Mouse (Mus musculus) liver, embryonic 13.5 days (tissue): Measurements from ENCODE around the gene Ppp1r9a. TPM values are rescaled to one million over a fixed set of nuclear protein-coding genes. Genes with fewer than 3 reads are reported as not detected.

Source experiments
- ATAC-seq: fragments of 200-750 bp; cut with Nextera tagmentation; 2 replicates; pipeline ENCODE4 v1.8.0; 2017; ENCODE audit warnings: low read depth, mild to moderate bottlenecking, moderate number of reproducible peaks, moderate library complexity
- DNase-seq: peaks from one replicate; pipeline ENCODE4 v3.0.0; 2022
- H3K27ac ChIP-seq: fragments of 300-500 bp; sonication (generic); 2 replicates; pipeline ENCODE4 v1.5.1; 2015; ENCODE audit warnings: moderate library complexity, mild to moderate bottlenecking, inconsistent platforms
- H3K27me3 ChIP-seq: fragments of 300-500 bp; sonication (generic); 2 replicates; pipeline ENCODE4 v1.6.1; 2015; ENCODE audit warnings: mild to moderate bottlenecking, inconsistent platforms
- H3K36me3 ChIP-seq: fragments of 300-500 bp; sonication (generic); 2 replicates; pipeline ENCODE4 v1.6.1; 2015; ENCODE audit warnings: mild to moderate bottlenecking, inconsistent platforms
- H3K4me1 ChIP-seq: fragments of 300-500 bp; sonication (generic); replicated peaks from 2 replicates; pipeline ENCODE4 v1.6.1; 2015; ENCODE audit warnings: inconsistent platforms
- H3K4me2 ChIP-seq: fragments of 300-500 bp; sonication (generic); 2 replicates; pipeline ENCODE4 v1.6.1; 2015; ENCODE audit warnings: inconsistent platforms, mild to moderate bottlenecking, moderate library complexity
- H3K4me3 ChIP-seq: fragments of 300-500 bp; sonication (generic); replicated peaks from 2 replicates; pipeline ENCODE4 v1.5.1; 2015; ENCODE audit warnings: mild to moderate bottlenecking, inconsistent platforms
- H3K9ac ChIP-seq: fragments of 300-500 bp; sonication (generic); 2 replicates; pipeline ENCODE4 v1.6.1; 2015; ENCODE audit warnings: mild to moderate bottlenecking, inconsistent platforms
- H3K9me3 ChIP-seq: fragments of 300-500 bp; sonication (generic); replicated peaks from 2 replicates; pipeline ENCODE4 v1.6.1; 2016; ENCODE audit warnings: inconsistent platforms
- WGBS: fragments of 180-500 bp; shearing (Covaris S2); methylation state at CpG from one replicate; pipeline ENCODE4 v1.1.7; 2015; ENCODE audit not compliant: insufficient replicate concordance; 5-methylcytosine and 5-hydroxymethylcytosine counted together
- polyA plus RNA-seq: library from polyadenylated mRNA; unstranded; fragments of >200 nt; fragmentation: Nextera tagmentation; extraction: Ambion mirVana; gene quantifications from 2 replicates; pipeline ENCODE4 v1.2.1, GENCODE M21; 2015

The Ppp1r9a gene
- polyA plus RNA-seq, 1 experiment from 2014 or later: 3.6 TPM

DNA sequence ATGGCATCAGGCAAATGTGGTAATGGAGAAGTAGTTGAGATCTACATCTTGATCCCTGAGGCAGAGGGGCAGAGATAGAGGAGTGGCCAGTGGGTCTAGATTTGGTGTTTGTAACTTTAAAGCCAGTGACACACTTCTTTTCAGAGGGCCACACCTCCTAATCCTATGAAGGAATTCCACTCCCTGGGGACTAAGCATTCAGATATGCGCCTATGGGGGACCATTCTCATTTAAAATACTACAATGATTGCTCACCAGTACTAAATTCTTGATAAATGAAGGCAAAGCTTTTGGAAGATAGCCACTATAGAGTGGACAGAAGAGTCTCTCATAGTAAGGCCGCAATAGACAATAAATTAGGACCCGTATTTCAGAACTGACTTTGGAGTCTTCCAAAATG, 124.1 kb downstream of the Ppp1r9a start:
- no peaks in the 10 kb centered on the region for H3K4me1 ChIP-seq
- no peak overlapping the region for H3K4me2 ChIP-seq
- ATAC-seq (no peak), DNase-seq (no peak)
- no peak overlapping the region for H3K27ac ChIP-seq
- no peaks in the 10 kb centered on the region for H3K9me3 ChIP-seq
- H3K36me3 ChIP-seq: no peaks in the 10 kb centered on the region
- no peak overlapping the region for H3K9ac ChIP-seq
- WGBS: 73% methylated on average over 3 of the region's 3 CpGs
- H3K4me3 ChIP-seq: no peak overlapping the region
- H3K27me3 ChIP-seq: no peaks in the 10 kb centered on the region

DNA sequence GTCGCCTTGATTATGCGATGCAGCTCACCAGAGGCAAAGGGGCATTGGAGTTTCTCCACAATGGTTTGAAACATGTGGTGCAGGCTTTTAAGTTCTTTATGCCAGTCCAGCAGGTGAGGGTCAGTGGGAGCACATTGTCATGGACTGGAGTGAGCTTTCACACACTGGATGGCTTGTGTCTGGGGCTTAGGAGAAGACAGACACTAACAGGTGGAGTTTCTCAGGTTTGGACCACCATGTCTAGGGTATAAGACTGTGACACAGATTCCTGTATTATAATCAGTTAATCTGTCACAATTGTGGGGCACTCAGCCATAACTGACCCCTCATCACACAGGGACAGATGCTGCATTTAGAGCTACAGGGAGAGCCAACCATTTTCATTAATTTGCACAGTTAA, 124.5 kb downstream of the Ppp1r9a start:
- DNase-seq: no peak
- Histone ChIP-seq H3K4me1 (no peaks in the 10 kb centered on the region), H3K9me3 (no peaks in the 10 kb centered on the region), H3K36me3 (no peaks in the 10 kb centered on the region), H3K9ac (no peak overlapping the region), H3K4me2 (no peak overlapping the region), H3K27me3 (no peaks in the 10 kb centered on the region), H3K4me3 (no peak overlapping the region), H3K27ac (no peak overlapping the region)
- ATAC-seq: no peak
- WGBS: 85% methylated on average over 2 of the region's 2 CpGs

DNA sequence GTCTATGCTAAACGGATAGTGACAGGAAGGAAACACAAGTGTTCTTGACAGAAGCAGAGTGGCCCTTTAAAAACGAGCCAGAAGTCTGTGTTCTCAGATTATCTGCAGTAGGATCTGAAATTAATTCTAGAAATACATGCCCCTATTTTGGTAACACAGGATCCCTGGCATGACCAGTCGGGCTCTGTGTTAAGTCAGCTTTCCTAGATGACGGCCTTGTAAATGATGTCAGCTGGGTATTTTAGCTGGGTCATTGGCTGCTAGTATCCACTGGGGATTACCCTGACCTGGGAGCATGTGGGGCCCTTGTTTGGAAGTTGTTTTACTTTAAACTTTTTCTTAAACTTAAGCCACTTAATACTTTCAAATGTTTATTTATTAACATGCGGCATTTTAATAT, 125.1 kb downstream of the Ppp1r9a start:
- no peak overlapping the region for H3K9ac ChIP-seq
- H3K27me3 ChIP-seq: no peaks in the 10 kb centered on the region
- ATAC-seq: no peak
- no peak for DNase-seq
- H3K4me2 ChIP-seq: no peak overlapping the region
- H3K4me1 ChIP-seq: no peaks in the 10 kb centered on the region
- 50% methylated on average over 5 of the region's 5 CpGs for WGBS
- H3K4me3 ChIP-seq: no peak overlapping the region
- no peaks in the 10 kb centered on the region for H3K36me3 ChIP-seq
- no peak overlapping the region for H3K27ac ChIP-seq
- no peaks in the 10 kb centered on the region for H3K9me3 ChIP-seq

DNA sequence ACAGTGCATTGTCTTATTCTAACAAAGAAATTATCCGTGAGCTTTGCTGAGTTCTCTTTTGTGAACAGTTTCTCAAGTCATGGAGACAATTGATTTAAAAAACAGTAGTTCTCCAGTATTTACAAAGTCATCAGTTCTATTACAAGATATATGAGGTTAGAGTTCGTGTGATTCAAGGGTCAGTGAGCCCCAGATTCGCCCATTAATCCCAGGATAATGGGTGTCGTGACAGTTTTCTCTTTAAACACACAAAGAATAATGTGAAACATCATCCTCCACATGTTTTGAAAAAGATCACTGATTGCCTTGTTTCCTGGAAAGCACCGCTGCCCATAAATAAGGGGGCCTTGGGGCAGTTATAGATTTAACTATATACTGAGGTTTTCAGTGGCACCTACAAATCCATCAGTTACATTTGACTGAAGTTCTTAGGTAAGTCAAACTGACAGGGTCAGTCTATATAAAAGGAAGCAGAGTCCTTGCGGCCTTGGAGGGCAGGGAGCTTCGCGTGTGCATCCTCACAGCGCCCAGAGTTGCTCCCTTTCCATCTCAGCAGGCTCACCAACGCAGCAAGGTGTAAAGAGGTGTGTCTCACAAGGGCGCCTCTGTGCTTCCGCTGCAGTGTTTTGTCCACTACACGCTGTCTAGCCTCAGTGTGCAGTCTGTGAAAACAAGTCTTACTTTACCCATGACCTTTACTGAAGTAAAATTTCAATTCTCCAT, 126.6 kb downstream of the Ppp1r9a start:
- no peaks in the 10 kb centered on the region for H3K4me1 ChIP-seq
- no peak overlapping the region for H3K4me2 ChIP-seq
- H3K9me3 ChIP-seq: no peaks in the 10 kb centered on the region
- no peak overlapping the region for H3K4me3 ChIP-seq
- DNase-seq (no peak), ATAC-seq (no peak)
- WGBS: 72% methylated on average over 13 of the region's 13 CpGs
- H3K27ac ChIP-seq: no peak overlapping the region
- no peak overlapping the region for H3K9ac ChIP-seq
- H3K36me3 ChIP-seq: no peaks in the 10 kb centered on the region
- H3K27me3 ChIP-seq: no peaks in the 10 kb centered on the region

DNA sequence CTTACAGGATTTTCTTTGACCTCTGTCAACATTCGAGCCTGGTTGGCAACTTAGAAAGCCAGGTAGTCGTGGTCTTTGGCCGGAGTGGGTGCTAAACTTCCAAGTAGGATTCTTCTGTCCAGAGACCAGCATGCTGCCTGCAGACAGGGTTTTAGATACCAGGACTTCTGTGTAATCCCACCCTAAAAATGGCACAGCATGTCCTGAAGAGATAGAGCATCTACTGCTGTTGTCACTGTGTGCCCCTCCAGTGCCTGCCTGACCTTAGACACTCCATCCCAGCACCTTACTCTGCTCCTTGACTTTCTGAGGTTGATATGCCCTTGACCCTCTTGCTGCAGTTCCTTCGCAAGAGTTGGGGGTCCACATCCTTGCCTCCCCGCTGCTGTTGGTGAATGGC, 127.2 kb downstream of the Ppp1r9a start:
- no peak overlapping the region for H3K4me3 ChIP-seq
- no peaks in the 10 kb centered on the region for H3K36me3 ChIP-seq
- H3K9me3 ChIP-seq: no peaks in the 10 kb centered on the region
- no peak overlapping the region for H3K9ac ChIP-seq
- 73% methylated on average over 5 of the region's 5 CpGs for WGBS
- ATAC-seq (no peak), DNase-seq (no peak)
- no peaks in the 10 kb centered on the region for H3K27me3 ChIP-seq
- H3K4me2 ChIP-seq: no peak overlapping the region
- no peaks in the 10 kb centered on the region for H3K4me1 ChIP-seq
- H3K27ac ChIP-seq: no peak overlapping the region

DNA sequence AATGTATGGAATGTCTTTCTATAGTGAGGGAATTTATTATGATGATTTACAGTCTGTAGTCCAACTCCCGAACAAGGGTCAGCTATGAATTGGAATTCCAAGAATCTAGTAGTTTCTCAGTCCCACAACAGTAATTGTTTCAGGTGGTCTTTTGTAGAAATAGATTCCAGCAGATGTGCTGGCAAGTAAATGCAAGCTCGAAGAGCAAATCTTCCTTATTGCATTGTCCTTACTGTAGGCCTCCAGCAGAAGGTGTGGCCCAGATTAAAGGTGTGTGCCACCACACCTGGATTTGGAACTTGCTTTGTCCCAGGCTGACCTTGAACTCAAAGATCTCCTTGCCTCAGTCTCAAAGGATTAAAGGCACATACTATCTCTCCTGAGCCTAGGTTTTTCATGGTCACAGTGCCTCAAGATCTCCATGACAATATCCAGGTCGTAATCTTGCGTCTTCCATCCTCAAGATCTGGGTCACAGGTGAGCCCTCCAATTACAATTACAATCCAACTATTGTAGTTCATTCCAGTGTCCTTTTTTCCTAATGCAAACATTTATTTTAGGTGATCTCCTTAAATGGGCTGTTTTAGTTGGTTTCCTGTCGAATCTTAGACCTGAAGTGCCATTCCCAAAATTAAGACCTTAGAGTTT, 130.4 kb downstream of the Ppp1r9a start:
- Histone ChIP-seq H3K4me3 (no peak overlapping the region), H3K36me3 (no peaks in the 10 kb centered on the region), H3K4me1 (peaks cover 2% of the 10 kb centered on the region; the same call in 1 of the 2 replicates), H3K9ac (no peak overlapping the region), H3K4me2 (no peak overlapping the region), H3K27ac (no peak overlapping the region), H3K9me3 (no peaks in the 10 kb centered on the region), H3K27me3 (no peaks in the 10 kb centered on the region)
- DNase-seq (no peak), ATAC-seq (no peak)
- 79% methylated on average over 5 of the region's 5 CpGs for whole genome bisulfite sequencing

DNA sequence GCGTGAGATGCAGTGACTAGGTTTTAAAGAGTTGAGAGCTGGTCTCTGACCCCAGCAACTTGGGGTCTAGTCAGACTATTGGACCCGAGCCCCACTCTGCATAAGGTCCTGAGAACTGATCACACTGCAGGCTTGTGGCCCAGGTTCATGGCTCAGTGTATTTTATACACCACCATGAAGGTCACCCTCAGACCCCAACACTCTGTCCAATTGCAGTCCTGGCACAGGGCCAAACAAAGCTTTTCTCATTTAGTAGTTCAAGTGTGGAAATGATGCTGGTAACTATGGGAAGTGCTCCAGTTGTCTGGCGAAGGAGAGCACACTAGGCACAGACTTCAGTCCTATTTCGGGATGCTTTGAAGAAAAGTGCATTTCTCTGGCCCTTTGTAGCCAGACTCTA, 134.5 kb downstream of the Ppp1r9a start:
- ATAC-seq (no peak), DNase-seq (no peak)
- Histone ChIP-seq H3K36me3 (no peaks in the 10 kb centered on the region), H3K9ac (no peak overlapping the region), H3K27me3 (no peaks in the 10 kb centered on the region), H3K4me3 (no peak overlapping the region), H3K4me1 (peaks cover 4% of the 10 kb centered on the region; the same call in 1 of the 2 replicates), H3K9me3 (no peaks in the 10 kb centered on the region), H3K27ac (no peak overlapping the region), H3K4me2 (no peak overlapping the region)
- 65% methylated on average over 4 of the region's 4 CpGs for WGBS

DNA sequence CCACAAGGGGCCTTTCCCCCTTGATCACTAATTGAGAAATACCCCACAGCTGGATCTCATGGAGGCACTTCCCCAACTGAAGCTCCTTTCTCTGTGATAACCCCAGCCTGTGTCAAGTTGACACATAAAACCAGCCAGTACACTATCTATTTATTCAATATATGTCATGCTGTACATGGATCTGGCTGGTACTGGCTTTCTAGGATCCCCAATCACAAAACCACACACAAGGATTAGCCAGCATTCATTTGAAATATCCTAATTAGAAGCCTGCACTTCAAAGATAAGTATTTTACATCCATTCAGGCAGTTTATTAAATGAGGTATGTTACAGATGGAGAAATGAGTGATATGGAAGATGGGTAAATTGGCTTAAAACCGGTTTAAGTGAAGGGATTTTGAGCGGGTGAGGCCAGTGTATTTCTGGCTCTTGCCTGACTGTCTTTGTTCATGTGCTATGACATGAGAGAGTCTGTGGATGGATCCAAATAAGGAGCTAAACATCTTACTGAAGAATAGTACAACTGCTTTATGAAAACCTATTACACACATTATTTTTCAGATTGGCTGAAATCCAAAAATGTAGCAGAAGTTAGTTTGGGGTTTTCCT, 135.5 kb downstream of the Ppp1r9a start:
- Histone ChIP-seq H3K27ac (no peak overlapping the region), H3K4me2 (no peak overlapping the region), H3K4me1 (peaks cover 4% of the 10 kb centered on the region; the same call in 1 of the 2 replicates), H3K4me3 (no peak overlapping the region), H3K36me3 (no peaks in the 10 kb centered on the region), H3K9ac (no peak overlapping the region), H3K9me3 (no peaks in the 10 kb centered on the region), H3K27me3 (no peaks in the 10 kb centered on the region)
- 51% methylated on average over 2 of the region's 2 CpGs for WGBS
- DNase-seq (no peak), ATAC-seq (no peak)

DNA sequence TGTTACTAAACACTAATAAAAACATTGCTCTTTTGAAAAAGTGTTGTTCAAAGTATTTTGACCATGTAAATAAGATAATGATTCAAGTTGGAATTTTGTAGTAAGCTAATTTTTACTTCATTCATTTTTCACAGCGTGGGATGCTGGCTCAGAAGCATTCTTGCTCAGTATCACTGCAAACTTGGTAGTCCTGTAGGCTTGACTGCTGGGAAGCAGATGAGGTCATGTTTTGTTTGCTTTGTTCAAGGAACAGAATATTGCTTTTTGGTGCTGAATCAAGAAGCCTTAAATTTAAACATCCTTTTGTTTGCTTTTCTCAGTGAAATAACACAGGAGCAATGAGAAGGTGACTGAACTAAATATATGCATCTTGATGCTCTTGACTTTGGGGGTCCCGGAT, 136.6 kb downstream of the Ppp1r9a start:
- no peak for DNase-seq
- ATAC-seq: no peak
- Histone ChIP-seq H3K36me3 (no peaks in the 10 kb centered on the region), H3K27ac (no peak overlapping the region), H3K9ac (no peak overlapping the region), H3K4me3 (no peak overlapping the region), H3K9me3 (no peaks in the 10 kb centered on the region), H3K27me3 (no peaks in the 10 kb centered on the region), H3K4me1 (peaks cover 4% of the 10 kb centered on the region; the same call in 1 of the 2 replicates), H3K4me2 (no peak overlapping the region)
- 58% methylated on average over 2 of the region's 2 CpGs for WGBS

DNA sequence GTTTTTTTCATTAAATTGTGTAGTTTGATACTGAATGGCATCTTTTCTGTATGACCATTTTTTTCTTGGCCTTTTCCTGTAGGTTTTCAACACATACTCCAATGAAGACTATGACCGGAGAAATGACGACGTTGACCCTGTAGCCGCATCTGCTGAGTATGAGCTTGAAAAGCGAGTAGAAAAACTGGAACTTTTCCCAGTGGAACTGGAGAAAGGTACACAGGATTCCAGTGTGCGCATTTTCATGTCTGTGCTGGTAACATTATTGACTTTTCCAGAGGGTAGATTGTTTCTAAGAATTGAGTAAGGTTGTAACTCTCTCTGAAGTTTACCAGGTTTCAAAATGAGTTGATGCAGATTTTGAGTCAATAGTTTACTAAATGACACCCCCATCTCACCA, 143.1 kb downstream of the Ppp1r9a start:
- no peaks in the 10 kb centered on the region for H3K27me3 ChIP-seq
- ATAC-seq (no peak), DNase-seq (no peak)
- H3K4me2 ChIP-seq: no peak overlapping the region
- H3K4me3 ChIP-seq: no peak overlapping the region
- no peak overlapping the region for H3K9ac ChIP-seq
- 85% methylated on average over 6 of the region's 6 CpGs for WGBS
- no peaks in the 10 kb centered on the region for H3K36me3 ChIP-seq
- H3K9me3 ChIP-seq: no peaks in the 10 kb centered on the region
- H3K27ac ChIP-seq: no peak overlapping the region
- no peaks in the 10 kb centered on the region for H3K4me1 ChIP-seq

DNA sequence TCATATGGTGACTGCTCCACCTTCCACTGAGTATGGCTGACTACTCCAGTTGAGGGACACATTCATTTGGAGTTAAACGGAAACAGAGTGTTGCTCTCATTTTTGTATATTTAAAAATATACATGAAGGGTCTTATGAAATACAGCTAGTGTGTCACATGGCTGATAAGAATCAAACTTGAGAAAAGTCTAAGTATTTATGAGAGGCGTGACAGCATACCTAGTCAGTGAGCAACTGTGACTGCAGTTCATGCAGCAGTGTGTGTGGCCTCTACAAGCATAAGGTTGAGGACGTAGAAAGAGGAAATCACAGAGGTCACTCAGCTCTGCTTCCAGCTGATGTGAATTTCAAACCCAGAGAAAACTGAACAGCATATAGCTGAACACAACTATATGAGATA, 145.3 kb downstream of the Ppp1r9a start:
- Histone ChIP-seq H3K36me3 (no peaks in the 10 kb centered on the region), H3K9ac (no peak overlapping the region), H3K4me3 (no peak overlapping the region), H3K9me3 (no peaks in the 10 kb centered on the region), H3K4me2 (no peak overlapping the region), H3K27me3 (no peaks in the 10 kb centered on the region), H3K27ac (no peak overlapping the region), H3K4me1 (no peaks in the 10 kb centered on the region)
- whole genome bisulfite sequencing: 65% methylated on average over 3 of the region's 3 CpGs
- ATAC-seq (no peak), DNase-seq (no peak)

DNA sequence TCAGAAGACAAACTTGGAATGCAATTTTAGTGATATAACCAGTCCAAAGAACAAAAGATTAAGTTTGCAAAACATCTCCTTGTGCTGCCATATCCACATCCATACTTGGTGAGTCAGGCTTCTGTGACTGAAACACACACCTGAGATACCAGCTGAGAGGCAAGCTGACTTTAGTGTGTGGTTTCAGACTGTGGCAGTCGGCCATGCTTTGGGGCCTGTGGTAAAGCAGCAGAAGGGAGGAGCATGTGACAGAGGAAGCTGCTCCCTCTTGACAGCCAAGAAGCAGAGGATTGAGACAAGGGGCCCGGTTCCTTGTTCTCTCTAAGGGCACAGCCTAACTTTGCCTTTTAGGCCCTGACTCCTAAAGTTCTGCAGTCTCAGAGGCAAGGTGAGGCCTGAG, 149.6 kb downstream of the Ppp1r9a start:
- no peaks in the 10 kb centered on the region for H3K36me3 ChIP-seq
- DNase-seq: no peak
- H3K4me3 ChIP-seq: no peak overlapping the region
- H3K9ac ChIP-seq: no peak overlapping the region
- H3K9me3 ChIP-seq: no peaks in the 10 kb centered on the region
- H3K4me2 ChIP-seq: no peak overlapping the region
- H3K4me1 ChIP-seq: no peaks in the 10 kb centered on the region
- ATAC-seq: no peak
- WGBS: 28% methylated on average over 2 of the region's 2 CpGs
- H3K27me3 ChIP-seq: no peaks in the 10 kb centered on the region
- H3K27ac ChIP-seq: no peak overlapping the region
